Mouse (Mus musculus) lung, postnatal 36 days (tissue): ENCODE results near the gene Arhgap28.

ENCODE experiments used
- DNase-seq: peaks from one replicate; pipeline ENCODE4 v3.0.0; 2022; ENCODE audit warnings: mixed read lengths

Arhgap28 gene

GRCm38 (mm10) chr17:68003741-68004560 lies at the start of gene Arhgap28:
TSS of gene Arhgap28 (minus strand) at chr17:68004120.
- DNase-seq, result peak; percentile 99

DNA sequence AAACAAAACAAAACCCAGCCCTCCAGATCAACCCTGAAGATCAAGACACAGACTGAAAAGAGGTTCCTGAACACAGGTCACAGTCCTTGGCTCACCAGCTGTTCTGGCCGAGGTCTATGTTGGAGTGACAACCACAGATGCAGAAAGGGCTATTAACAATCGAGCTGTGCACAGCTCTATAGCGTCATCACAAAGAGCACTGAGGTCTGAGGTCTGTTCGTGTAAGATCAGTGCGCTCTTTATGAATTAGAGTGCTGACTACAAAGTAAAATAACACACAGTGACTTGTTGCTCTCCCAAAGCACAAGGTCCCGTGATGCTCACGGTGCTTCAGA lies 42.4 kb upstream of the Arhgap28 start:
- no peak for DNase-seq

DNA sequence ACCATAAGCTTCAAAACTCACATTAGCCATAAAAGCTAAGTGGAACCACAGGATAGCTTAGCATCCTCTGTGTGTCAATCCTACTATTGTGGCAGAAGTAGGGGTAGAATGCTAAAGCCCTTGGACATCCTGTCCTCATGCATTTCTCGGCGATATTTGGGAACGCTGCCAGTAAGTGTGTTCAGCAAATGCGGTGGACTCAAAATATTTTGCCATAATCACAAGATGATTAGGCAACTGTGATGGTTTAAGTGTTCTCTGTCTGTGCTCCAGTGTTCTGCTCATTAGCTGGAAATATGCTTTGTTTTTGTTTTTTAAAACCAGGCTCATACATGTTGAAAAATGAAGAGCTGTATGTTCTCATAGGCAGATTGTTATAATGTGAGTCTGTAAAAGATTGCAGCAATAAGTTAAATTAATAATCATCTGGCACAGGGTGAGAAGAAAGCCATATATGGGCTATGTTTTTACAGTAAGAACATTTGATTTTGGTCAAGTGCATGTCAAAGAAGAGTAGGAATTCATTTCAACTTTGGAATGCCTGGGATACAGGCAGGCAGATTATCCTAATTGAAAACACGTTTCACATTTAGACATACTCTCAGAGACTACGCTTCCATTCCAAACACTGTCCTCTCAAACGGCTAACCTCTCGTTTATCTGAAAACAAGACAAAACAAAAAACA lies 41.9 kb upstream of the Arhgap28 start:
- DNase-seq, result no peak

DNA sequence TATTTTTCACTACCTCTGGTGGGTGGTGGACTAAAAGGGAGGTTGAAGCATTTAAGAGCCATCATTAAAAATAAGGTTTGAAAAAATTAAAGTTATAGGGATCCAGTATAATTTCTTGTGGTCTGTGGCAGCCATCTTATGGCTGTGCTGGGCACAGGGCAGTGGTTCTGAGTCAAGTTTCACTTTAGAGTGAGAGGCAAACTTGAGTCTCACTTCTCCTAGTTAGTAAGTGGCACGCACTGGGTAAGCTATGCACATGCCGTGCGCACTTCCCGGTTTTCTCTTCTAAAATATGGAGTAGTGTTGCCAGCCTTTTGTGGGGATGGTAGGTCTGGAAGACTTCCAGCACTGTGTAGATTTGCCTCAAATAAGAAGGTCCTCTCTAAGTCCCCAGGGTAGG lies 38.5 kb upstream of the Arhgap28 start:
- DNase-seq, result no peak

DNA sequence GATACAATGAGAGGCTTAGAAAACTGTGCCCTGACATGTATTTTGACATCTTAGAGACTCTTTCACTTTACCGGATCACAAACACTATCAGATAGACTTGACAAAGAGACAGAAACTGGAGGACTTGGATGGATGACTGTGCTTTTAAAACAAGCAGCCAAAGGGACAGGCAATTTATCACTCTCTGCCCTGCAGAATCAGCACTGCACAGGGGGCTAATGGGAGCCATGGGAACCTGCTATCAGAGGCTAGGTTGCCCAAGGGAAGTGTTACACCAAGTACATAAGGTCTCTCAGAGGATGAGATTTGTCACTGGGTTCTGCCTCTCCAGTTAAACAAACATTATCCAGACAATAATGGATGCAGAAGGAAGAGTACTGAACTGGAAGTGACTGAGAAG lies 33.1 kb upstream of the Arhgap28 start:
- DNase-seq, result no peak

DNA sequence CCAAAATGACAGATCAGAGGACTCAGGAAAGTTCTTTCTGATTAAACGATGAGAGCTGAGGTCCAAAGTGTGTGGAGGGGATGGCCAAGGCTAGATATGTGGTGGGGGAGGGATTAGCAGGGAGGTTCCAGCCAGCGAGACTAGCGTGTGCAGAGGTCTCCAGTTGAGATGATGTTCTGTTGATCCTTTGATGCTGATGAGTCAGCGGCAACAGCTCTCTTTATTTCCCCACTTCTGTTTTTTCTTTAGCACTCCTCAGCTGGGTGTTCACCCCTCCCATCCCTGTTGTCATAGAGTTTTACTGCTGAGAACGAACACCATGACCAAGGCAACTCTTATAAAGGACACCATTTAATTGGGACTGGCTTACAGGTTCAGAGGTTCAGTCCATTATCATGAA lies 25.6 kb upstream of the Arhgap28 start:
- DNase-seq, result no peak

DNA sequence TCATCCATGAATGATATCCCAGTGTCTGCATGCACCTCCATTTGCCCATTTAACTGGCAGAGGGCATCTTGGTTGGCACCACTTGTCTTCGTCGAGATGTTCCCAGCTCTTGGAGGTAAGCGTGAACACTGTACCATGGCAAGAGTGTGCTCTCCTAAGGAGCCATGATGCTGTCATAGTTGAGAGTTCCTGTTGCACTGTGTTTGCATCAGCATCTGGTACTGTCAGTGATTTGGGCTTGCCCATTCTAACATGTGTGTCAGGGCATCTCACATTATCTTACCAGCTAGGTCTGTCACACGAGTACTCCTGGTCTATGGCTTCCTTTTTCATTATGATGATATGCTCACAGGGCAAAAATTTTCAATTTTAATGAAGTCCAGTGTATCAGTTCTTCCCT lies 24.6 kb upstream of the Arhgap28 start:
- DNase-seq, result no peak

GRCm38 (mm10) chr17:68024327-68024726 lies 20.4 kb upstream of the Arhgap28 start:
- DNase-seq, result no peak

DNA sequence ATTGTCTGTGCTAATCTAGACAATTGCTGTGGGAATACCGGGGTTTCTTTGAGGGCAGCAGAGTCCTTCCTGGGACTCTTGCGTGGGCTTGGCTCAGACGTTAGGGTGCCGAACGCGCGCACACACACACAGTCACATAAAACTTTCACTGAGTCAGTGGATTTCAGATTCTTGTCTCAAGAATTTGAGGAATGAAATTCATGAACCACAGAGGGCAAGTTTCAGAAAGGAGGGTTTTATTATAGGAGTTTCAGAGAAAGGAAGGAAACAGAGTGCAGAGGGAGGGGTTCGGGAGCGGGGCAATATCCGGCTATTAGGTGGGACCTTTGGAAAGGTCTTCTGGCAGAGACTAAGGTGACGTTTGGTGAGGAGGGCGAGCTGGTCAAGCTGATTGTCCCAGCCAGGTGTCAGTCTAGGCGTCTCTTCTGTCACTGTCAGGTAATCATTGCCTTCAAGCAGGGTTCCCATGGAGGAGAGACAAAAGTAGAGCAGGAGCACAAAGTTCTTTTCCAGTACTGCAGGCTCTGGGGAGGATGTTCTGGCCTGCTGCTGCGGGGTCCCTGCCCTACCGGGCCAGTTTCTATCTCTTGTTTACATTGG lies 15.6 kb upstream of the Arhgap28 start:
- no peak for DNase-seq

DNA sequence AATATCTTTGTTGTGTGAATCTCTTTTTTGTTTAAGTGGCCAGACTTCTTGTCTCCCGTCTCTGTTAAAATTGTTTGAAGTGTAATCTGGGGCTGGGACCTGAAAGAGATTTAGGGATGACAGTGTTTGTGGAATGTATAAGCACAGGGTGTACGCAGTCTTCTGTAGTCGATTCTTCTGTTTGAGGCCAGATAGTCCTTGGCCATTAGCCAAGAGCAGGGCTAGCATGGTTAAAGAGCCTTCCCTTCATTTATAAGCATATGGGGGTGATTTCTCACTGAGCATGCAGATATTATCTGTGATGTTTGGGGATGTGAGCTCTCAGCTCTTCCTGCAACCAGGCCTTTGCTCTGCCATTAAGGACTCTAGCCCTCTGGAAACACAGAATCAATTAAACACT lies 13.2 kb upstream of the Arhgap28 start:
- no peak for DNase-seq

DNA sequence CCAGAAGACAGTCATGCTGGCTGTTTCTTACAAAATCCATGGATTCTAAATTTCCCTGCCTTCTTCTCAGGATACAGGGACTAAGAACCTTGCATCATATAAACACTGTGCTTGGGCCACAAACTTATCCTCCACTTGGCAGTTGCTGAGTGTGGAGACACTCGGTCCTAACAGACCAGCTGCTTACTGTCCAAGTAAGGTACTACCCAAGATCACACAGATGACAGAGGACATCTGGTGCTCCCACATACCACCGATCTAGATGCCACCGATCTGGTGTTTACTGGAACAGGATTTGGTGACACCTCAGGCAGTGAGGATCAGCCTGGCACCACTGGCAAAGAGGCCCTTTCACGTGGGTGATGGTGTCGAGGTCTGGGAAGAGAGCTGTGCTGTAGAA lies 7.7 kb upstream of the Arhgap28 start:
- DNase-seq, result peak; percentile 13

DNA sequence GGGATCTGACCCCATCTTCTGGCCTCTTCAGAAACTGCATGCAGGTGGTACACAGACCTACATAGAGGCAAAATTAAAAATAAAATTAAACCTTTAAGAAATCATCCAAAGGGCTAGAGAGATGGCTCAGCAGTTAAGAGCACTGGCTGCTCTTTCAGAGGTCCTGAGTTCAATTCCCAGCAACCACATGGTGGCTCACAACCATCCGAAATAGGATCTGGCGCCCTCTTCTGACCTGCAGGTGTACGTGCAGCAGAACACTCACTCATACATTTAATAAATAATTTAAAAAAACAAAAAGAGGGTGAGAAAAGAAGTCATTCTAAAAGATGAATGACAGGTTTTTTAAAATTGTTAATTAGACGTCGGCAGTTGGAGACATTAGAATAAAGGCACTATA lies 6.1 kb upstream of the Arhgap28 start:
- DNase-seq, result no peak

DNA sequence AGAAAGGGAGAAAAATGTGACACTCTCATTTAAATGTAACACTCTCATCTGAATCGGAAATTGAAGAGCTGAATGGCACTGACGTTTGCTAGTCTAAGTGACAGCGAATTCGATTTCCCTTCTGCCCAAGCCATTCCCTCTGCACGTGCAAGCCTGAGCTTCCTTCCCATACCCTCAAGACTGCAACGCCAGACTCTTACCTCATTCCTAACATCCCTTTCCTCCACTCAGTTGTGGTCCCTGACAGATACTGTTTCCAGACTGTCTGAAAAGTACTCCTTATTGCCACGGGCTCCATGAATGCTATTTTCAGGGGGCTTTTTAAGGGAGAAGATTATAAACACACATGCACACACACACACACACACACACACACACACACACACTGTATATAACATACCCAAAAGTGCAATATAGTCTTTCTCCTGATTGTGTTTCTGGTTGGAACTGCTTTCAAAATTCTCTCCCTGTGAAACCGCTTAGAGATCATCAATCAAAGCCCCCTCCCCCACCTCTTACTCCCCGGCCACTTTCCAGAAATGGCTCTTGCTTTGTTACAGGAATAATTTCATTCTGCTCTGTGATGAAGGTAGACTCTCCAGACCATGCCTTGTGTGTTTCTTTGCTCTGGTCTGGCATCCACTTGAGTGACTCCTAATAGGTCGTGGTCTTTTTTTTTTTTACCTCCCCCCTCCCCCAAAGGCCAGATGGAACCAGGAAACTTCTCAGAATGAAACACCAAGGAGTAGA lies 836 bp upstream of the Arhgap28 start:
- peak; percentile 12 for DNase-seq

- peak; percentile 26 for DNase-seq
These were observed 1.0 kb downstream of the Arhgap28 start for GRCm38 (mm10) chr17:68002608-68003595.

DNA sequence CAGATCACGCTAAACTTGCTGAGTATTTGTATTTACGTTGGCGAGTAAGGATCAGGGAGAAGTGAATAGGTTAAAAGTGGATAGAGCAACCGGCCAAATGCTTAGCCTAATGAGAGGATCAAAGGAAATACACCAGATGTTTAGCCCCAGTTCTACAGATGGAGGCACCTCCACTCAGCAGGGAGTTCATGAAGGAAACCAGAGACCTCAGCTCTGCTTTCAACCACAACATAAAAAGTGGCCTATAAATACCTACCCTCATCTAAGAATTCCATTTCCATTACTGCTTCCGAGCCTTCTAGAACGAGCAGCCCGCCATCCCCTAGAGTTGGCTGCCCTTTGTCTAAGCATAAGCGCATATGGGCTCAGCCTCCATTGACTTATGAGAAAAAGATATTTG lies 4.1 kb downstream of the Arhgap28 start:
- no peak for DNase-seq

DNA sequence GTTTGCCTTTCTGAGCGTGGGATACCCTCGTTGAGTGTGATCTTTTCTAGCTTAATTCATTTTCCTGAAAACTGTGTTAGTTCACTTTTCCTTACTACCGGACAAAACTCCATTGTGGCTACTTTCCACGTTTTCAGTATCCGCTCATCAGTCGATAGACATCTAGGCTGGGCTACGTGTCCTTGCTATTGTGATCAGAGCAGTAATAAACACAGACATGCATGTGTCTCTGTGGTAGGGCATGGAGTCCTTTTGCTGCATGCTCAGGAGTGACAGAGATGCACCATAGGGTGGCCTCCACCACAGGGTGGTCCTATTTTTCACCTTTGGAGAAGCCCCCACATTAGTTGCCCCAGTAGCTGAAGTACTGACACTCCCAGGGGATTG lies 7.2 kb downstream of the Arhgap28 start:
- no peak for DNase-seq

DNA sequence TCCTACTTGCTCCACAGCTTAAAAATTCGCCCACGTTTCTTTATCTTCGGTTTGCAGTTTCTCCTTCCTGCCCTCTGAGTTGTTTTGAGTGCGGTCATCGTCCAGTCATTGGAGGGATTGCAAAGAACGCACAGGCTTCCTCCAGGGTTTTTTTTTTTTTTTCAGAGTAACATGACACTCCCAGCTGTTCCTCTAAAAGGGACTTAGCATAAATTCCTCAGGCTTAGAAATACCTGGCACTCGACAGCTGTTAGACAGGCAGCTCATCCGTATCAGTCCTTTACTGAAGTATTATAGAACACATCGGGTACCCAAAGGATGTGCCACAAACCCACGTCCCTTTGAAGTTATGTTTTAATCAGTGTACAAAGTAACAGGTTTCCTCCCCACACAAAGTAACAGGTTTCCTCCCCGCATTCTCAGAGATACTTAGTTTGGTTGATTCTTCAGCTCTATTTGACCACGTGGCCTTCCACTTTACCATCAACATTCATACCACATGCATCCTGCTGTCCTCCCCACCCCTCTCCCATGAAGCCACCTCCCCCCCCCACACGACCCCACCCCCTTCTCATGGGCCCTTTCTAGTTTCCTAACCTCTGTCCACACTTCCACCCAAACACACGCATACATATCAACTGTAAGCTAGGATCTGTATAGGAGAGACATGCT lies 7.7 kb downstream of the Arhgap28 start:
- peak; percentile 39 for DNase-seq

DNA sequence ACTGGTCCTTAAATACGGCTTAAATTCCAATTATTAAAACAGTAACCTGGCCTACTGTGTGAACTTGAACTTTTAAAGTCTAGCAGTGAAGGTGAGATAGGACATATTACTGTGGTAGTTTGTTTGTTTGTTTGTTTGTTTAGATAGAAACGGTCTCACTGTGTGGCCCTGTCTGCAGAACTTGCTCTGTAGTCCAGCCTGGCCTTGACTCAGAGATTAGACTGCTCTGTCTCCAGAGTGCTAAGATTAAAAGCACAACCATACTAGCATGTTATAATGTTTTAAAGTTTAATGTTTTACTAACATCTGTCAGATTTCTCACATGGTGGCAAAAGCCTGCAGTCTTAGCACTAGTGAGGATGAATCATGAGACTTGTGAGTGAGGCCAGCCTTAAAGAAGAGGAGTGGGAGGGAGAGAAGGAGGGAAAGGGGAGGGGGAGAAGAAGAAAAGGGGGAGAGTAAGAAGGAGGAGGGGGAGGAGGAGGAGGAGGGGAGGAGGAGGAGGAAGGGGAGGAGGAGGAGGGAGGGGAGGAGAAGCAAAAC lies 8.6 kb downstream of the Arhgap28 start:
- DNase-seq, result no peak

DNA sequence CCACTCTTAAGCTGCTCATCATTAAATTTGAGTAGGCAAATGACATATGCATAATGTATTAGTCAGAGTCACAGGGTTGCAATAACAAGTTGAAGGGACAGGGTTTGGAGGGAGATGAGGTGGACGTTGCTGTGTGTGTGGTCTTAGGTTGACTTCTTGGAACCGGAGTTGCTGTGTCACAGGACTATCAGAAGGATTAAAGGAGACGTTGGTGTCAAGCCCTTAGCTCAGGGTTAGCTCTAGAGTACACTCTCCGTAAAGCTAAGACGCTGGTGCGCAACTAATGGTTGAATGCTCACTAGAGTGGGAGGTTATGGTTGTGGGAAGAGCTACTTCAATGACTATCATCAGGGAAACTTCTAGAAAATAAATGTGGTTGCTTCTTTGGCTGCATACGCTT lies 9.1 kb downstream of the Arhgap28 start:
- no peak for DNase-seq

DNA sequence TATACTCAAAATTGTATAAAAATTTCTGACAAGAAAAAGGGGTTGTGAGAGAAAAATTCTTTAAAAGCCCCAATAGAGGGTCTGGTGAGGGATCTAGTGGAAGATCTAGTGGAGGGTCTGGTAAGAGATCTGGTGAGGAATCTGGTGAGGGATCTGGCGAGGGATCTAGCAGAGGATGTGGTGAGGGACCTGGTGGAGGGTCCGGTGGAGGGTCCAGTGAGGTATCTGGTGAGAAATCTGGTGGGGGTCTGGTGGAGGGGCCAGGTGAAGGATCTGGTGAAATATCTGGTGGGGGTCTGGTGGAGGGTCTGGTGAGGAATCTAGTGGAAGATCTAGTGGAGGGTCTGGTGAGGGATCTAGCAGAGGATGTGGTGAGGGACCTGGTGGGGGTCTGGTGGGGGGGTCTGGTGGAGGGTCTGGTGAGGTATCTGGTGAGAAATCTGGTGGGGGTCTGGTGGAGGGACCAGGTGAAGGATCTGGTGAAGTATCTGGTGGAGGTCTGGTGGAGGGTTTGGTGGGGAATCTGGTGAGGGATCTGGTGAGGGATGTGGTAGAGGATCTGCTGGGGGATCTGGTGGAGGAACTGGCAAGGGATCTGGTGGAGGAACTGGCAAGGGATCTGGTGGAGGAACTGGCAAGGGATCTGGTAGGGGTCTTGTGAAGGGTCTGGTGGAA lies 10.4 kb downstream of the Arhgap28 start:
- DNase-seq, result no peak

DNA sequence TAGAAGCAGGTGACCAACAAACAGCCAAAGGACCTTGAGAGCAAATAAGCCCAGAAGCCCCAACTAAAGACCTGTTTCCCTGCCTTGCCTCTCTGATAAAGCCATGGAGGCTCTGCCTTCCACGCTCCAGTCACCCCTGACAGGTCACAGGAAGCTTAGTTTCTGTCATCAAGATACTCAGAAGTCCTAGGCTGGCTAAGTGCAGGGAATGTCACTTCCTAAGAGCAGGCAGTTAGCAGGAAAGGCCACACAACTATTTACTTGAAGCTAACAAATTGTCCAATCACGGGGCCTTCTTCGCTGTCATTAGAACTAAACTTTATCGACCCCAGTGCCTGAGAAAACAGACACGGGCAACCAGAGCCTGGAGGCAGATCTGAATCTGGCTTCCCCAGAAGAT lies 14.2 kb downstream of the Arhgap28 start:
- DNase-seq, result peak; percentile 10
